Mouse (Mus musculus): Measurements from ENCODE around the gene Selenbp1.

GRCm38 (mm10) chr3:94924688-94925087, 8.2 kb upstream of the Selenbp1 start:
- TF ChIP-seq CTCF (IDR thresholded peaks at IDR 0.05; ENCODE audit: borderline replicate concordance, insufficient read depth, low read length) (no peak), POLR2A (IDR thresholded peaks at IDR 0.05; ENCODE audit: low read depth, low read length) (no peak)

All from embryonic fibroblast, embryonic 13.5 days (primary cell).